Mouse (Mus musculus) cortical plate, adult 2 months (tissue): ENCODE measurements at regions not wholly inside any gene's neighbourhood (a gene's known extent, or its start where the extent isn't known, plus 50 kb on each side); places are given as distances from the start of the nearest gene placed in this dataset.

Experiments used
- CTCF ChIP-seq: fragments of 200-500 bp; IDR thresholded peaks from 2 replicates; pipeline ENCODE4 v1.5.1; 2011; ENCODE audit warnings: mild to moderate bottlenecking, control low read depth, low read length; ENCODE audit not compliant: insufficient read depth; ENCODE audit errors: extremely low read depth
- POLR2A ChIP-seq: fragments of 200-500 bp; IDR thresholded peaks from 2 replicates; pipeline ENCODE4 v1.6.1; 2011; ENCODE audit warnings: mild to moderate bottlenecking, low read length, control low read depth; ENCODE audit not compliant: insufficient read depth; ENCODE audit errors: extremely low read depth

DNA sequence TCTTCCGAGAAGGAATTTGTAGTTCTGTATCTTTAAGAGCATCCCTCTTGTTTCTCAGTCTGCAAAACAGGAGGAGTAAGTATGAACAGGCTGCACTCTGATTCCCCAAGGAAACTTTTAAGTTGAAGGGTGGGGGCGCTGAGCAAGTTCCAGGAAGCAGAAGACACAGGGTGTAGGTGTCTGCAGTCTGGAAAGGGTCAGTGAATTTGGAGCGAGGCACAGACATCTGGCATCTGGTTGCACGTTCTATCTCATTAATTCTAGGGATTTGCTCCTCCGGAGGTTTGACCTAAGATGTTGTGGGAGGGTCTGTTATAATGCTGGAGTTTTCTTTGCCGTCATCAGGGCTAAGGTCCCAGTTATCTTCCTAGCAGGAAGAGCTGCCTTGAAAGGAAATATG lies 711.1 kb downstream of the Slc22a22 start:
- TF ChIP-seq CTCF (no peak), POLR2A (no peak)
